Mouse (Mus musculus): ENCODE measurements around the gene Agap2.

The Agap2 gene

GRCm38 (mm10) chr10:127075080-127075479, at the start of gene Agap2:
Gene Agap2 (plus strand): TSS chr10:127075284.
- DNase-seq (ENCODE audit: low read depth, low spot score) = no peak

- peak; percentile 74 for DNase-seq (ENCODE audit: low read depth, low spot score)
Observed at GRCm38 (mm10) chr10:127030336-127031296, 44.5 kb upstream of the Agap2 start, which contains the start of gene Tsfm. Gene Tsfm (minus strand): TSS chr10:127030840.

GRCm38 (mm10) chr10:127033301-127033741, 41.8 kb upstream of the Agap2 start:
- DNase-seq (ENCODE audit: low read depth, low spot score) = no peak

- no peak for DNase-seq (ENCODE audit: low read depth, low spot score)
Observed at GRCm38 (mm10) chr10:127036273-127036672, 38.8 kb upstream of the Agap2 start.

- DNase-seq (ENCODE audit: low read depth, low spot score) = no peak
Observed at GRCm38 (mm10) chr10:127037641-127038040, 37.4 kb upstream of the Agap2 start.

- no peak for DNase-seq (ENCODE audit: low read depth, low spot score)
Observed at GRCm38 (mm10) chr10:127040569-127041214, 34.4 kb upstream of the Agap2 start.

GRCm38 (mm10) chr10:127041274-127041766, 33.8 kb upstream of the Agap2 start, which contains the start of the genes Mettl1 and Eef1akmt3:
Gene Mettl1 (plus strand): TSS chr10:127041414.
Gene Eef1akmt3 (minus strand): TSS chr10:127041513.
- DNase-seq (ENCODE audit: low read depth, low spot score) = no peak

GRCm38 (mm10) chr10:127041774-127042338, 33.2 kb upstream of the Agap2 start:
- no peak for DNase-seq (ENCODE audit: low read depth, low spot score)

- no peak for DNase-seq (ENCODE audit: low read depth, low spot score)
Observed at GRCm38 (mm10) chr10:127042468-127043115, 32.5 kb upstream of the Agap2 start.

GRCm38 (mm10) chr10:127043187-127043586, 31.9 kb upstream of the Agap2 start:
- DNase-seq (ENCODE audit: low read depth, low spot score) = no peak

GRCm38 (mm10) chr10:127047954-127048353, 27.1 kb upstream of the Agap2 start, which contains the start of gene Cyp27b1:
Gene Cyp27b1 (plus strand): TSS chr10:127048250.
- DNase-seq (ENCODE audit: low read depth, low spot score) = no peak

- no peak for DNase-seq (ENCODE audit: low read depth, low spot score)
Observed at GRCm38 (mm10) chr10:127048608-127049394, 26.3 kb upstream of the Agap2 start.

GRCm38 (mm10) chr10:127049395-127050118, 25.5 kb upstream of the Agap2 start:
- no peak for DNase-seq (ENCODE audit: low read depth, low spot score)

- no peak for DNase-seq (ENCODE audit: low read depth, low spot score)
Observed at GRCm38 (mm10) chr10:127050119-127050474, 25.0 kb upstream of the Agap2 start.

GRCm38 (mm10) chr10:127054646-127055045, 20.4 kb upstream of the Agap2 start:
- DNase-seq (ENCODE audit: low read depth, low spot score) = no peak

GRCm38 (mm10) chr10:127055406-127055805, 19.7 kb upstream of the Agap2 start:
- DNase-seq (ENCODE audit: low read depth, low spot score) = no peak

- no peak for DNase-seq (ENCODE audit: low read depth, low spot score)
Observed at GRCm38 (mm10) chr10:127056490-127056889, 18.6 kb upstream of the Agap2 start.

- DNase-seq (ENCODE audit: low read depth, low spot score) = no peak
Observed at GRCm38 (mm10) chr10:127058161-127058560, 16.9 kb upstream of the Agap2 start.

GRCm38 (mm10) chr10:127058708-127059107, 16.4 kb upstream of the Agap2 start:
- DNase-seq (ENCODE audit: low read depth, low spot score) = no peak

Data from brain, embryonic 18.5 days (tissue).